Comparison of ENCODE assay signal across 7 mouse cellular contexts in the genomic region with DNA sequence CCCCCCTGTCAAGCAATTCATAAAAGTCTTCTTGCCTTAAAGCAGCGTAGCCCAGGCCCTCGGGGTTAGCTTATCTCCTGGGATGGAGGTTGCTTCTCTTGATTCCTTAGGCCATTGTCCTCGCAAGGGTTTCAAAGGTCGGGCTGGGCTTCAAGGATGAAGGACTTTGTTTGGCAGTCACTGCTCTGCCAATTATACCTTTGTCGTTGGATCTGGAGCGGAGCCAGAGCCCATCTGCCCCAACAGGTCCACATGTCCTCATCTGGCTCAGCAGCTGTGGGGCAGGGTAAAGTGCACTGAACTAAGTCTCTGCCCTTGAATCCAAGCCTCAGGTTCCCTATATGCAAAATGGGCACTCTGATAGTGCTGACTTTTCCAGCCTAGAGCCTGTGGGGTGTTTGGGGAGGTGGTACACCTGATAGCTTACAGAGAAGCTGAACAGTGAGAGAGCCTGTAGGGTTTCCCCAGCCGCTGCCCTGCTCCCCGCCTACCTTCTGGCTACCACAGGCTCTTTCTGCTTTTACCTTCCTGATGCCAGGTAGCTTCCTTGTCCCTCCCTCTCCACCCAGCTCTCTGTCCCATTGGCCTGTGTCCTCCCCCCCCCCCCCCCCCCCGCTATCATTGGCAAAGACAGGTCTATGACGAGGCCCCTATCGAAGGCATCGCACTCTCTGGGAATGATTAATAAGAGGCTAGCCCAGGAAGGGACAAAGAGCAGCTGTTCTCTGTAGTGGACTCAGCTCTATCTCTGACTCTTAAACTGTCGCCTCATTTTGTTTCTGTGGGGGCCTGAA. TPM values are rescaled to one million over a fixed set of nuclear protein-coding genes. Genes with fewer than 3 reads are reported as not detected.
DNase-seq lines count a peak whose midpoint lies in the region; ATAC-seq and TF ChIP-seq lines count a peak whose summit lies in the region.

No protein-coding gene starts in this region.

- TF ChIP-seq EP300 in liver, embryonic 14.5 days (IDR thresholded peaks at IDR 0.05; ENCODE audit: low read depth): no peak

- TF ChIP-seq CTCF in E14TG2a.4 (conservative IDR thresholded peaks at IDR 0.05; ENCODE audit: low read length): no peak
- TF ChIP-seq CTCF in liver, embryonic 14.5 days (IDR thresholded peaks at IDR 0.05; ENCODE audit: low read depth): no peak

- peaks cover 100% of the 10 kb centered on the region for H3K4me1 ChIP-seq in E14TG2a.4 (replicated peaks; ENCODE audit: low read depth, low read length)
- H3K4me1 ChIP-seq in brown adipose tissue, adult 24 weeks (ENCODE audit: control insufficient read depth, insufficient read depth, insufficient read length, low read length): peaks cover 87% of the 10 kb centered on the region
- H3K4me1 ChIP-seq in intestine, embryonic 15.5 days (replicated peaks): peaks cover 88% of the 10 kb centered on the region
- H3K4me1 ChIP-seq in liver, embryonic 14.5 days (replicated peaks; ENCODE audit: control insufficient read depth in 2 of 2, insufficient read depth in 2 of 2, low read length in 1 of 2): peaks cover 4 to 29% of the 10 kb centered on the region in 2 experiments

- H3K9me3 ChIP-seq in E14TG2a.4 (ENCODE audit: low read length): no peaks in the 10 kb centered on the region
- H3K9me3 ChIP-seq in intestine, embryonic 15.5 days: no peaks in the 10 kb centered on the region
- no peaks in the 10 kb centered on the region for H3K9me3 ChIP-seq in liver, embryonic 14.5 days (ENCODE audit: control insufficient read depth, low read length)

- H3K36me3 ChIP-seq in E14TG2a.4 (ENCODE audit: insufficient read depth, low read length): peaks cover 100% of the 10 kb centered on the region
- H3K36me3 ChIP-seq in intestine, embryonic 15.5 days: peaks cover 31% of the 10 kb centered on the region
- H3K36me3 ChIP-seq in liver, embryonic 14.5 days (replicated peaks; ENCODE audit: control insufficient read depth, insufficient read depth, low read depth): no peaks in the 10 kb centered on the region

- WGBS in intestine, embryonic 15.5 days: 32% methylated on average over 12 of the region's 13 CpGs
- 66% methylated on average over 12 of the region's 13 CpGs for WGBS in liver, embryonic 14.5 days (ENCODE audit: insufficient replicate concordance)

- H3K9ac ChIP-seq in intestine, embryonic 15.5 days: peak overlapping the region; percentile 34; the same call in 1 of the 2 replicates
- H3K9ac ChIP-seq in liver, embryonic 14.5 days (replicated peaks): no peak overlapping the region

- H3K4me2 ChIP-seq in intestine, embryonic 15.5 days (replicated peaks): peak overlapping the region; percentile 47
- no peak overlapping the region; the same call in 1 of the 2 replicates for H3K4me2 ChIP-seq in liver, embryonic 14.5 days (ENCODE audit: low read depth)

- ATAC-seq in intestine, embryonic 15.5 days: peak; percentile 78
- ATAC-seq in liver, embryonic 14.5 days (ENCODE audit: insufficient read depth): peak; percentile 34

- peak overlapping the region; percentile 49 for H3K4me3 ChIP-seq in E14TG2a.4 (replicated peaks; ENCODE audit: low read length)
- no peak overlapping the region for H3K4me3 ChIP-seq in brown adipose tissue, adult 24 weeks (ENCODE audit: insufficient read depth, low read depth, low read length)
- H3K4me3 ChIP-seq in intestine, embryonic 15.5 days (replicated peaks): 0 out of 2 replicates have a peak overlapping the region, but pooled peaks have one; percentile 0
- H3K4me3 ChIP-seq in liver, embryonic 14.5 days (ENCODE audit: insufficient read depth in 1 of 2, low read depth in 2 of 2, low read length in 2 of 2): no peak overlapping the region

- H3K27ac ChIP-seq in brown adipose tissue, adult 24 weeks (replicated peaks; ENCODE audit: low read depth, low read length): peak overlapping the region; percentile 16; the same call in 1 of the 2 replicates
- H3K27ac ChIP-seq in intestine, embryonic 15.5 days: peak overlapping the region; percentile 89
- H3K27ac ChIP-seq in liver, embryonic 14.5 days: no peak overlapping the region

- DNase-seq in liver, embryonic 14.5 days (ENCODE audit: low read depth in 3 of 3, low spot score in 3 of 3): no peak
- no peak for DNase-seq in Muller cell, postnatal 12 days (ENCODE audit: inconsistent ontology term)
- DNase-seq in c-Kit-positive CD71-positive TER-119-positive erythroid progenitor cells, embryonic 14.5 days (ENCODE audit: low spot score): no peak
- DNase-seq in adipocyte (ENCODE audit: low spot score): no peak

- no peaks in the 10 kb centered on the region for H3K27me3 ChIP-seq in E14TG2a.4 (ENCODE audit: insufficient read depth, low read length)
- H3K27me3 ChIP-seq in intestine, embryonic 15.5 days (replicated peaks): no peaks in the 10 kb centered on the region
- no peaks in the 10 kb centered on the region for H3K27me3 ChIP-seq in liver, embryonic 14.5 days (ENCODE audit: control insufficient read depth, insufficient read depth, low read length)

RNA-seq across cellular contexts. Expression of a gene that starts 13.0 kb away (rescaled TPM):
- 56.3 and 58.1 TPM in 2 replicates for polyA plus RNA-seq in brown adipose tissue, adult 24 weeks (2012; ENCODE audit: insufficient read depth, insufficient read length, missing spikeins)
- 123 and 126 TPM in 2 replicates for polyA plus RNA-seq in intestine, embryonic 15.5 days (2015; fragmentation: Nextera tagmentation; extraction: Ambion mirVana)
- 19.1 and 19.5 TPM in 2 replicates for polyA plus RNA-seq in liver, embryonic 14.5 days (2012; rRNA removed)
- polyA plus RNA-seq in liver, embryonic 14.5 days (2014; fragmentation: Nextera tagmentation; extraction: Ambion mirVana): 15.5 and 20.3 TPM in 2 replicates

RNA-seq across cellular contexts. Expression of a gene that starts 28.8 kb away (rescaled TPM):
- polyA plus RNA-seq in brown adipose tissue, adult 24 weeks (2012; ENCODE audit: insufficient read depth, insufficient read length, missing spikeins): 0.59 and 2.0 TPM in 2 replicates
- 5.2 and 5.3 TPM in 2 replicates for polyA plus RNA-seq in intestine, embryonic 15.5 days (2015; fragmentation: Nextera tagmentation; extraction: Ambion mirVana)
- 0.60 and 0.81 TPM in 2 replicates for polyA plus RNA-seq in liver, embryonic 14.5 days (2012; rRNA removed)
- 0.19 and 0.63 TPM in 2 replicates for polyA plus RNA-seq in liver, embryonic 14.5 days (2014; fragmentation: Nextera tagmentation; extraction: Ambion mirVana)

RNA-seq across cellular contexts. Expression of a gene that starts 29.5 kb away (rescaled TPM):
- 268 and 348 TPM in 2 replicates for polyA plus RNA-seq in brown adipose tissue, adult 24 weeks (2012; ENCODE audit: insufficient read depth, insufficient read length, missing spikeins)
- polyA plus RNA-seq in intestine, embryonic 15.5 days (2015; fragmentation: Nextera tagmentation; extraction: Ambion mirVana): 530 and 606 TPM in 2 replicates
- 229 and 484 TPM in 2 replicates for polyA plus RNA-seq in liver, embryonic 14.5 days (2012; rRNA removed)
- 485 and 502 TPM in 2 replicates for polyA plus RNA-seq in liver, embryonic 14.5 days (2014; fragmentation: Nextera tagmentation; extraction: Ambion mirVana)

RNA-seq across cellular contexts. Expression of a gene that starts 36.0 kb away (rescaled TPM):
- not detected in 2 replicates for polyA plus RNA-seq in brown adipose tissue, adult 24 weeks (2012; ENCODE audit: insufficient read depth, insufficient read length, missing spikeins)
- 0.24 TPM in 1 of 2 replicates, not detected in the other for polyA plus RNA-seq in intestine, embryonic 15.5 days (2015; fragmentation: Nextera tagmentation; extraction: Ambion mirVana)
- polyA plus RNA-seq in liver, embryonic 14.5 days (2012; rRNA removed): 0.08 TPM in 1 of 2 replicates, not detected in the other
- not detected in 2 replicates for polyA plus RNA-seq in liver, embryonic 14.5 days (2014; fragmentation: Nextera tagmentation; extraction: Ambion mirVana)

RNA-seq across cellular contexts. Expression of a gene that starts 45.4 kb away (rescaled TPM):
- polyA plus RNA-seq in brown adipose tissue, adult 24 weeks (2012; ENCODE audit: insufficient read depth, insufficient read length, missing spikeins): 5.8 and 7.1 TPM in 2 replicates
- polyA plus RNA-seq in intestine, embryonic 15.5 days (2015; fragmentation: Nextera tagmentation; extraction: Ambion mirVana): 13.3 and 13.4 TPM in 2 replicates
- 4.5 and 5.7 TPM in 2 replicates for polyA plus RNA-seq in liver, embryonic 14.5 days (2012; rRNA removed)
- polyA plus RNA-seq in liver, embryonic 14.5 days (2014; fragmentation: Nextera tagmentation; extraction: Ambion mirVana): 3.5 and 4.5 TPM in 2 replicates

Comparison
In these comparisons a context has a peak if more than half of its experiments do, and no peak if none do; other contexts are left out.
1. H3K4me3 ChIP-seq: peak in E14TG2a.4 (single experiment) and intestine, embryonic 15.5 days (single experiment); none in brown adipose tissue, adult 24 weeks (single experiment) and liver, embryonic 14.5 days (0 of 2).